Mouse (Mus musculus): Measurements from ENCODE around the gene Etl4. TPM values are rescaled to one million over a fixed set of nuclear protein-coding genes. Genes with fewer than 3 reads are reported as not detected.

Etl4 gene
- total RNA-seq, 2 experiments from 2014 or later = 57.5 to 85.3 TPM

GRCm38 (mm10) chr2:20719105-20719504 is 809.5 kb downstream of the Etl4 start:
- TF ChIP-seq CTCF (IDR thresholded peaks at IDR 0.05) = no peak
- no peak for DNase-seq
- Histone ChIP-seq H3K27ac (peak overlapping the region; percentile 74), H3K4me3 (no peak overlapping the region)
- intact Hi-C loops (cut with DNase I) = no loop called here

DNA sequence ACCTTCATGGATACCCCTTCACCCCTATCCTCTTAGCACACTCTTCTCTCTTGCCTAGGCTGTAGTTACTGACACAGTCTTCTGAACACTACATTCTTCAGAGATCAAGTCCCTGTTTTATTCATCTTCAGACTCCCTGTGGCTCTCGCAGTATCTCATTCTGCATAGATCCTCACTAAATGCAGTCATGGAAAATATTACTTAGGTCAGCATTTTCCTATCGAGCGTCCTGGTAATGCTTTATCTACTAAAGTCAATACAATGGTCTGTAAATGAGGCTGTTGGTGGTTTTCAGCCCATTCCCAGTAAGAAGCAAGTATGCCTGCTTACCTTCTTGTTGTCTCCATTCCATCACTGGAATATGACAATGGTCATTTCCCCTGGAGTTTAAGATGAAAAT is 811.5 kb downstream of the Etl4 start:
- H3K4me3 ChIP-seq = no peak overlapping the region
- DNase-seq = no peak
- TF ChIP-seq CTCF (IDR thresholded peaks at IDR 0.05) = no peak
- intact Hi-C loops (cut with DNase I) = no loop called here
- H3K27ac ChIP-seq = peak overlapping the region; percentile 5; the same call in 1 of the 2 replicates

DNA sequence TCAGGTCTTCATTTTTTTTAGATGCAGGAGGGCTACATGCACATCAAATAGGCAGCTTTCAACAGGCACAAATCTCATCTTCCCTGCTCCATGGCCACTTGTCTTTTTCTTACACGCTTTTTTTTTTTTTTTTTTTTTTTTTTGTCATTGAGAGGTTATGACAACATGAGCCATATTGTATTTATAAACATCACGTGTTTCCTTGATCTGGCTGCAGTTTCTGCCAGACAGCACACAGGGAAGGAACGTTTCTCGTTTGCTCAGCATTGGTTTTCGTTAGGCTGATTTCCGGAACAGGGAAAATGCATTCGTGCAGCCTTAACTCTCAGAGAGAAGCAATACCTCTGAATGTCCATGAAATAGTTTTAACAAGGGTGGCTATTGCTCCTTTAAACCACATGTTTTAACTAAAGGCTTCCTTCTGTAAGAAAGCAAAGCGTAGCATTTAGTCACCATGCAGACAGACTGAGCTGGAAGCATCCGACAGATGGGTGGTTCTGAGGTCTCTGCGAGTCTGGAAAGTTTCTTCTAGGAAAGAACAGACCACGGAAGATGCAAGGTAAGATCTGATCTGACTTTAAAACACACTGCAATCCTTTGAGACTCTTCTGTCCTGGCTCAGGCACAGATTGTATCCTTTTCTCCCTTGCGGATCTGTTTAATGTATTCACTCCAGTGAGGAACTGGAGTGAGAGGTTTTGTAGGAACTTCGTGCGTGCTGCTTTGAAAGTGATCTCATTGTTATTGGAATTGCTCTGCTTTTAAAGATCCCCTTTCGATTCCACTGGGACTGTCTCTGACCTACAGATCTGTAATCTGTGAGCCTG is 812.8 kb downstream of the Etl4 start:
- intact Hi-C loops (cut with DNase I) = no loop called here
- peak overlapping the region; percentile 85 for H3K27ac ChIP-seq
- DNase-seq = no peak
- no peak for TF ChIP-seq CTCF (IDR thresholded peaks at IDR 0.05)
- peak overlapping the region; percentile 72 for H3K4me3 ChIP-seq

DNA sequence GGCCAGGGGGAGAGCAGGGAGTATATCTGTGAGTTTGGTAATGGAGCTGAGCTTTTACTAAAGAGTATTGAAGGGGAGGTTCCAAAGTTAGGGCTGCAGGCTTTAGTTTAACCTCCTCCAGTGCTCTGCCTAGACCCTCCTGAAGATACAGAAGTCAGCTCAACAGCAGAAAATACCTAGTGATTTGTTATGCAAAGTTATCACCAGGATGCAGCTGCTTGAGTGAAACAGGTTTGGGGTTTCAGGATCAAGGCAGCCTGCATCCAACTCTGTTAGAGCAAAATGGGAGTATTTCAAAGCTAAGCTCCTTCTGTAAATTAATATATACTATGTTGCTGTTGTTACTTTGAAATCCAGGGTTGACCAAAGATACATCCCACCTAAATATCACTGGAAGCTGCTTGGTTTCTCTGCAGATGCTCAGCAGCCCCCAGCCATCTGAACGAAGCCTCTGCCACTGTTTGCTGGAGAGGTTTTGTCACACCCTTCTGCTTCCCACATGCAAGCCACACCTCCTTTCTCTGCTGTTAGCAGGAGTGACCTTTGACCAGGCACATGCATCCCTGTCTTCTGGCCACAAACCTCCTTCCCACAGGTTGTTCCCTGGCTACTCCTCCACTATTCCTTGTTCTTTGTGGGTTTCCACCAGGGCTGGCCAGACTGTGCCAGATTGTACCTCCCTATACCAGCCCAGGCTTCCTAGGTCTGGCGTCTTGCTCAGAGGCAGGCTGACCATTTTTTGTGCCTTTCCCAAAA is 814.6 kb downstream of the Etl4 start:
- TF ChIP-seq CTCF (IDR thresholded peaks at IDR 0.05) = no peak
- H3K27ac ChIP-seq = peak overlapping the region; percentile 85
- no peak for DNase-seq
- peak overlapping the region; percentile 72 for H3K4me3 ChIP-seq
- intact Hi-C loops (cut with DNase I) = no loop called here

DNA sequence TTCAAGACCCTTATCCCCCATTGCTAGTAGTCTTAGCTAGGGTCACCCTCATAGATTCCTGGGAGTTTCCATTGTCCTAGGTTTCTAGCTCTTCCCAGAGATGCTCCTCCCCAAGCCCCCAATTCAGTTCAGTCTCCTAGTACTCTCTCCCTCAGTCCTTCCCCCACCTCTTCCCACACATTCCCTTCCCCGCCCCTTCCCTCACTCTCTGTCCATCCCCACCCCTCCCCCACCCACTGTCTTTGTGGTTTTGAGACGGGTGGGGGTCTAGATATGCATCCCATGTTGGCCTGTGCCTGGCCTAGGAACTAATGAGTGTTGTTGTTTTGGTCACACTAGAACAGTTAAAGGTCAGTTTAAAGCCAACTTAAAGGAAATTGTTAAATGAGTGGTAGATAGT is 817.4 kb downstream of the Etl4 start:
- DNase-seq = no peak
- TF ChIP-seq CTCF (IDR thresholded peaks at IDR 0.05) = no peak
- intact Hi-C loops (cut with DNase I) = no loop called here
- Histone ChIP-seq H3K4me3 (no peak overlapping the region), H3K27ac (peak overlapping the region; percentile 63; the same call in 1 of the 2 replicates)

DNA sequence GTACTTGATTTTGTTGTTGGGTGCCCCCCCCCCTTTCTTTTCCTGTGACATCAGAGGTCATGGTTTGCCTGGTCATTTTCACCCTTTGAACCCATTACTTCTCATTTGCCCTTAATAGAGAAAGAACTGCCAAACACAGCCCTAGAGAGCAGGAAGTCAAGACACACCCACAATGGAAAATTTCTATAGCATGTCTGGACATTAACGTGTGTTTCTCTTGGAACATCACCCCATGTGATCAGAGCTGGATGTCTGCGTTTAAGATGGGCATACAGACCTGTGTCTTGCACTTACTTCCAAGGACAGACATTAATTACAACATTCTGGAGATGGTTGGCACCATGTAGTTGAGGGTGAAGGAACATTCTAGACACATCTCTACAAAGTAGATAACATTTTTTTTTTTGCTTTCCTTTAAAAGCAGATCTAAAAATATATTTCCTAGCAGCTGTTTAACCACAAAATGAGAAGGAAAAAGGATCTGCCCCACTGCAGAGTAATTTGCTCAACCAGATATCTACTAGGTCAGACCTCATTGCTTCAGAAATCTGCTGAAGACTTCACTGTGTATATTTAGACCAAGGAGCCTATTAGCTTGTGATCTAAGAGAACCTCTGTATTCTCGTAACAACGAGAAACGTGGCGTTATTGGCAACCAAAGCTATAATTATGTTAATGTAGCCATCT is 818.3 kb downstream of the Etl4 start:
- no peak overlapping the region for H3K4me3 ChIP-seq
- no peak for DNase-seq
- intact Hi-C loops (cut with DNase I) = no loop called here
- no peak for TF ChIP-seq CTCF (IDR thresholded peaks at IDR 0.05)
- peak overlapping the region; percentile 63 for H3K27ac ChIP-seq

GRCm38 (mm10) chr2:20735444-20735843 is 825.9 kb downstream of the Etl4 start:
- Histone ChIP-seq H3K4me3 (no peak overlapping the region), H3K27ac (peak overlapping the region; percentile 3; the same call in 1 of the 2 replicates)
- TF ChIP-seq CTCF (IDR thresholded peaks at IDR 0.05) = no peak
- intact Hi-C loops (cut with DNase I) = no loop called here
- no peak for DNase-seq

- TF ChIP-seq CTCF (IDR thresholded peaks at IDR 0.05) = no peak
- intact Hi-C loops (cut with DNase I) = no loop called here
- peak overlapping the region; percentile 21; the same call in 1 of the 2 replicates for H3K4me3 ChIP-seq
- peak overlapping the region; percentile 40; the same call in 1 of the 2 replicates for H3K27ac ChIP-seq
- no peak for DNase-seq
Measured at GRCm38 (mm10) chr2:20736324-20737015, 826.9 kb downstream of the Etl4 start.

- H3K27ac ChIP-seq = peak overlapping the region; percentile 40; the same call in 1 of the 2 replicates
- intact Hi-C loops (cut with DNase I) = no loop called here
- no peak for TF ChIP-seq CTCF (IDR thresholded peaks at IDR 0.05)
- H3K4me3 ChIP-seq = peak overlapping the region; percentile 21; the same call in 1 of the 2 replicates
- DNase-seq = no peak
Measured at GRCm38 (mm10) chr2:20737112-20737808, 827.7 kb downstream of the Etl4 start.

GRCm38 (mm10) chr2:20737837-20738236 is 828.3 kb downstream of the Etl4 start:
- no peak for TF ChIP-seq CTCF (IDR thresholded peaks at IDR 0.05)
- peak overlapping the region; percentile 3; the same call in 1 of the 2 replicates for H3K27ac ChIP-seq
- no peak for DNase-seq
- no peak overlapping the region for H3K4me3 ChIP-seq
- intact Hi-C loops (cut with DNase I) = no loop called here

GRCm38 (mm10) chr2:20747723-20748122 is 838.1 kb downstream of the Etl4 start:
- no peak for TF ChIP-seq CTCF (IDR thresholded peaks at IDR 0.05)
- Histone ChIP-seq H3K4me3 (no peak overlapping the region), H3K27ac (no peak overlapping the region)
- intact Hi-C loops (cut with DNase I) = no loop called here
- no peak for DNase-seq

Data from gastrocnemius, adult 2 months (tissue).